Mouse (Mus musculus) layer of hippocampus, adult 9-10 months (tissue): Measurements from ENCODE around the gene Asb16.

Experiments used
- DNase-seq: peaks from one replicate; pipeline ENCODE4 v3.0.0; 2022; ENCODE audit warnings: low spot score

Gene Asb16

DNA sequence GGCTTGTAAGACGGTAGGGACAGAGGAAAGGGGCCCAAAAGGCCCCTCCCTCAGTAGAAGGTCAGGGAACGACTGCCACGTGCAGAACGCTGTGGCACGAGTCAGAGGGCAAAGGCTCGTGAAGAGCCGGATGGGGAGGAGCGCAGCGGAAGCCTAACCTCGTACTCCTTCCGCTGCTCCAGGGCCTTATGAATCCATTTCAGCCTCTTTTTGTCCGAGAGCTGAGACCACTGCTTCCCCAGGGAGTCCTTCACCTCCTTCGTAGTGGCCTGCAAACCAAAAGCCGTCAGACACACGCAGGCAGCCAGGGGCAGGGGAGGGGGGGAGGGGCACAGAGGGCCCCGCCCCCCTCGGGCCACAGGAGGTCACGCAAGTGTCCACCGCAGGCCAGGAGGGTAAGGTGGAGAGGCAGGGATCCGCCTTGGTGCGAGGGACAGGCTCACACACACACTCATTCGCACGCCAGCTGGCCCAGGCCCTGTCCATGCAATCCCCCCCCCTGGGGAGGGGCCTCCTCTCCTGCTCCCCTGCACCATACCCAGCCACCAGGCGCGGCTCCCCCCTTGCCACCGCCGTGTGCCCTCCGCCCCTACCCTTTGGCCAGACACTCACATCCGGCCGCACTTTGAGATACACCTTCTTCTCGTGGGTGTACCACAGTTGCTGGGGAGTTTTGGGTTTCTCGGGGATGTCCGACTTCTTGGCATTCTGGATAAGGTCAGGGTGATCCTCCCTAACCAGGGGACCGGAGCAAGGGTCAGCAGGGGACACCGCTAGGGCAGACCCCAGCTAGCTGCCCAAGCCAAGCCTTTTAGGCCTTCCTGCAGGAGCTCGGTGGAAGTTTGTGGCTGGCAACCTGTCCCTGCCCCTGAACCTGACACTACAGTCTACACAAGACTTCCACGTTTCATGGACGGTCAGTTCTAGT is 42.5 kb downstream of the Asb16 start:
- DNase-seq = no peak

- DNase-seq = no peak
These were observed 43.4 kb downstream of the Asb16 start for GRCm38 (mm10) chr11:102311966-102312365.

DNA sequence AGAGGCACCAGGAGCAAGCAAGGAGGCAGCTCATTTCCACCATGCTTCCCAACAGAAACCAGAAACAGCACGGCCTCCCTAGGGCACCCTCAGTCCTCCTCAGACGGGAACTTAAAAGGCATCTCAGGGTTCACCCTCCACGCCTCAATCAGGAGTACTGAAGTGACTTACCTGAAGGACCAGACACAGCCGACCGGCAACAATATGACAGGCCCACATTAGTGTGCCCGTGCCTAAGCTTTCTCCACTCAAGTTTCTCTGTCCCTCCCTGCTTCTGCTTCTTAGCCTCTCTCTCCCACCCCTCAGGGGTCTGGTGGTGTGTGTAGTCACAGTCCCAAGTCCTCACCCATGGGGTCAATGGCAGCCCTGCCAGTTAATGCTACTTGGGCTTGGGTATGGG is 44.0 kb downstream of the Asb16 start:
- no peak for DNase-seq

DNA sequence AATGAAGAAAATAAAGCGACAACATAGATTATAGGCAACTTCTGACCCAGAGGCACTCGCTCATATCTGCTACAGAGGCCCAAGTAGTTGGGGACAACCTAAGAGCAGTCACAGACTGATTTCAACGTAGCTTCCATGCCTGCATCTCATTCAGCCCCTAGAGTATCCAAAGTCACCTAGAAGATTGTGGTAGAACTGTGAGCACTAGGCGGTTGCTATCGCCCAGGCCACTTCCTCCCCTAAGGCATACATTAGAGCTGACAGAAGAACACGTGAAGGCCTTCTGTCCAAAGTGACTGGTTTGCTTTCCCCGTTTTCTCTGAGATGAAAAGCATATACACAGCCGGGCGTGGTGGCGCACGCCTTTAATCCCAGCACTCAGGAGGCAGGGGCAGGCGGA is 45.8 kb downstream of the Asb16 start:
- DNase-seq = no peak

- no peak for DNase-seq
These were observed 47.4 kb downstream of the Asb16 start for GRCm38 (mm10) chr11:102315690-102316571.

DNA sequence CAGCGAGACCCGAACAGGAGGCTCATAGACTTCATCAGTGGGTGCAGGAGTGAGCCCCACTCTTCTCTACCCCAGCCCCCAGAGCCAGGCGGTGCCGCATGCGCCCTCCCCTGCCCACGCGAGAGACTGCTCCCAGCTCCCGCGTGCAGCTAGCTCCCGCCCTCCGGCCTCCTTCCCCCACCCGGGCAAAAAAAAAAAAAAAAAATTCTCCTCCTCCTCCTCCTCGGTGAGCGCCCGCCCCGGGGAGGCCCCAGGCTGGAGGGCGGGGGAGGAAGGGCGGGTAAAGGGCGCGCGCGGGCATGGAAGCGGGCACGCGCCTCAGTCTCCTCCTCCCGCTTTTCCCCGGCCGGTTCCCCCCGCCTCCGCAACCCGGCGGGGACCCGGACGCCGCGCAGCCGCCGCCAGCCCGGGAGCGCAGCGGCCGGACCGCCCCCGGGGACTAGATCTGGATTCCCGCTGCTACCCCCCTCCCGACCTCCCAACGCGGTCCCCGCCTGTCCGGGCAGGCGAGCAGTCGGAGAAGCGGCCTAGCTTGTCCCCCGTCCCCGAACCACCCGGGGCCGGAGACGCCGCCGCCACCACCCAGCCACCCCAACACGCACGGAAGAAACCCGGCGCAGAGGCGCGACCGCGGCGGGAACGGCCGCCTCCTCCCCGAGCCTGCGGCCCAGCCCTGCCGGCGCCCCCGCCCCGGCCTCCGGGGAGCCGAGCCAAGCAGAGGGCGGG is 48.2 kb downstream of the Asb16 start:
- DNase-seq = no peak

GRCm38 (mm10) chr11:102317298-102317900 is 48.9 kb downstream of the Asb16 start:
- DNase-seq = no peak

GRCm38 (mm10) chr11:102317901-102318575 is 49.5 kb downstream of the Asb16 start:
- no peak for DNase-seq

GRCm38 (mm10) chr11:102318576-102319409 is 50.2 kb downstream of the Asb16 start:
- no peak for DNase-seq

DNA sequence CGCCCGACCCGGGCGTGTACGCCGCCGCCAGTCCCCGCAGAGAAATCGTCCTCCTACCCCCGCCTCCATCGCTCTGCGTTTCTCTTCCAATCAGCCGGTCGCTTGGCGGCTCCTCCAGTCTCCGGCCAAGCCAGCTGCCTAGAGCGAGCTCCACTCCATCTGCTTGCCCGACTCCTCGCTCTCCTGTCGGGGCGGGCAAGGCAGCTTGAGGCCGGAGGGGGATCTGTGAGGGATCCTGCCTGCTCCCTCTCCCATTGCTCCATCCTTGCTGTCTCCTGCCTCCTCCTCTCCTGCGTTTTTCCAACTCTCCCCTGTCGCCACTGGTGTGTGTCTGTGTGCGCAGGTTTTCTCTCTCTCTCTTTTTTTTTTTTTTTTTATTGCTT is 50.9 kb downstream of the Asb16 start, which contains the start of gene Ubtf:
Gene Ubtf, minus strand, starts transcription at position 333 of the 383 bp plus-strand sequence.
- DNase-seq = no peak

DNA sequence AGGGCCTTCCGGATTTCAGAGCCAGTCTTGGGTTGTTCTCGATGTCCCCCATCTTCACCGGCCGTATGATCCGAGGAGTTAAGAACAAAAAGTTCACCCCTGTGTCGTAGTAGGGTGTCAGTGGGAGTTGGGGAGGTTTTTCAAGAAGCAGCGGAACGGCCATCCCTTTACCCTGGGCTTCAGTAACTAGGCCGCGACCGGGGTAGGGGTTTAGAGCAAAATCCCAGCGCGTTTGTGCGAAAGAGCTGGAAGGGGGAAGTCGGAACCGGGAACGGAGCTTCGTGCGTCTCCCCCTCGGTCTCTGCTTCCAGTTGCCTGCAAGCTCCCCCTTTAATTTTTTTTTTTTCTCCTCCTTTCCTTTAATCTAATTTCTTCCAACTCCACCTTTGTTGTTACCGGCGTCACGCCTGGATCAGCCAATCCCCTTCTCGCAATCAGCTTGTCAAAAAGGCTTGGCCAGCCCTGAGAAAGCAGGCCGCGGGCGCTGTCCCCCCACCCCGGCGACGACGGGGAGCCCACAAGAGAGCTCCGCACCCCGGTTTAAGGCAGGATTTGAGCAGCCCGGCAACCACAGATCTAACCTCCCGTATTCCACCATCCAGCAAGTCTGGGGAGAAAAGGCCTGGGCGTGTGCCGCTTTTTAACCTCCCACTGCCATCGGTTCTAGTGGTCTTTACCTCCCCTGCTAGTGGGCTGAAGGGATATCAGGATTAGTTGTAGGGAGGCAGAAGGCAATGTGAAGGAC is 51.6 kb downstream of the Asb16 start:
- peak; percentile 74 for DNase-seq

DNA sequence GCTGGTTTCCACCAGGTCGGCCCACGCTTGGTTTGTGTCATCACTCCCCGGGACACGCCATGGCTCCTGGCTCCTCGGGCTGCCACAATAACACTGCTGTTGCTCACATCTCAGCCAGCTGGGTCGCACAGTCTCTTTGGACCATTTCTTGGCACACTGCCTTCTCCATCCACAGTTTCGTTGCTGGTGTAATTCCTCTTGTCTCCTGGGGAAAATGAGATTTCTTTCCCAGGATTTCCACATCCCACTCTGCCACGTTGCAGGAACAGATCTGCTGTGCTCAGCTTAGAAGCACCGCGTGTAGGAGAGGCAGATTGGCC is 52.1 kb downstream of the Asb16 start:
- DNase-seq = no peak

DNA sequence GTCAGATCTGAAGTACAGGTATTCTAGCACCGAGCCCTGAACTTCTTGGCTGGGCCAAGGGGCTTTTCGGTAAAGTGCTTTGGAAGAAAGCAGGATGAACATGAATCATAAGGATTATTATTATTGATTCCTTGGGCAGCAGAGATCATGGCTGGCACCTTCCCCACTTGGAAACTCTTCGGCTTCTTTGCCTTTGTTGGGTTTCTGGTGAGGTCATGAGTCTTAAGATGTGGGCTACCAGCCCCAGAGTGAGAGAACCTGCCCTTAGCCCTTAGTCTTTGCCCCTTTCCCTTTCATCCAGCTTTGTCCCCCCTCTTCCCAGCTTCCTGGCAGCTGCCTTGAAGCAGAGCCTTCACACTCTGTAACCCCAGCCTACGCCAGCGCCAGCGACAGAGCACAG is 53.4 kb downstream of the Asb16 start:
- no peak for DNase-seq

DNA sequence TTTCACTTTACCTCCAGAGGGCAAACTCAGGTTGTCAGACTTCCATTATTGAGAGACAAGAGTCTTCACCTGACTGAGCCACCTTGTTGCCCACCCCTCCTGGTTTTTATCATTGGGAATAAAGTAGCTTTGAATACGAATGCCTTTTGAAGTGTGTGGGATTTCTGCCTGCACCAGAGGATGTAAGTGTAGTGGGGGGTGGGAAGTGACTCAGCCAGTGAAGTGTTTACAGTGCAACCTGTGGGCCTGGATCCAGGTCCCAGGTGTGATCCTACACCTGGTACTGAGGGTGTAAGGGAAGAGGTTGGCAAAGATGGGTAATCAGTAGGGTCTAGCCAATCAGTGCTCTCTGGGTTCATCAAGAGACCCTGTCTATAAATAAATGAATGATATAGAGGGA is 55.0 kb downstream of the Asb16 start:
- no peak for DNase-seq

- DNase-seq = no peak
These were observed 58.7 kb downstream of the Asb16 start for GRCm38 (mm10) chr11:102327250-102327649.

DNA sequence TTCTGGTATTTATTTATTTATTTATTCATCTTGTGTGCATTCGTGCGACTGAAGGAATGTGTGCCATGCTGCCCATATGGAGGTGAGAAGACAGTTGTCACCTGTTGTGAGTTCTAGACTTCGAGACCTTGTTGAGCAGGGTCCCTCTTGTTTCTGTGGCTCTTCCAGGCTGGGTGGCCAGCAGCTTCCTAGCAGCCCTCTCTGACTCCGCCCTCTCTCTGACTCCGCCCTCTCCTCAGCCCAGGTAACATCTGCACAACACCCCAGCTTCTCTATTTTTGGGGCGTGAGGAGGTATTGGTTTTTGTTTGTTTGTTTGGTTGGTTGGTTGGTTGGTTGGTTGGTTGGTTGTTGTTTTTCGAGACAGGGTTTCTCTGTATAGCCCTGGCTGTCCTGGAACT is 59.3 kb downstream of the Asb16 start:
- no peak for DNase-seq
